Mouse (Mus musculus): ENCODE measurements at regions not wholly inside any gene's neighbourhood (a gene's known extent, or its start where the extent isn't known, plus 50 kb on each side); places are given as distances from the start of the nearest gene placed in this dataset.

DNA sequence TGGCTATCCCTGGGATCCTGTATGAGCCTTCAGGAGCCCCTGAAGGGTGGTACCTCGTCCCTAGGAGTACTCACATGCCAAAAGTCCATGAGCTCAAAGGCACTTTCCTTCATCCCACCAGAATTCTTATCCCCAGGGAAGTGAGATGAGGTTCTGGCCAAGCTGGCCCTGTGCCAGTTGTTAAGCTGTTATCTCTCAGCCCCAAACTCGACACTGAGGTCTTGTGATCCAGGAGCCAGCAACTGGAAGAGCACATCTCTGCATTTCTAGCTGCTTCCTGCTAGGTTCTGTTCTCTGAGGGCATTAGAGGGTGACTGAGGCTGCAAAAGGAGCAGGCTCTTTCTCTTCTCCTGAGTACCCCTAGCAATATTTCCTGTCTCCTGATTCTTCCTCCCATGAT lies 92.1 kb upstream of the Rbbp6 start:
- H3K9me3 ChIP-seq (replicated peaks; ENCODE audit: insufficient read depth, low read length) = no peaks in the 10 kb centered on the region
- no peak for DNase-seq (ENCODE audit: low read depth, low spot score)
- no peak for TF ChIP-seq USF1 (IDR thresholded peaks at IDR 0.05; ENCODE audit: low read depth, low read length)
- no peak for TF ChIP-seq TAL1 (IDR thresholded peaks at IDR 0.05; ENCODE audit: low read length)
- no peak for TF ChIP-seq CHD2 (IDR thresholded peaks at IDR 0.05; ENCODE audit: low read length)
- no peak for TF ChIP-seq MAZ (IDR thresholded peaks at IDR 0.05; ENCODE audit: low read depth, low read length)
- TF ChIP-seq POLR2AphosphoS5 (IDR thresholded peaks at IDR 0.05; ENCODE audit: borderline replicate concordance, low read depth, low read length) = no peak
- TF ChIP-seq CHD1 (IDR thresholded peaks at IDR 0.05; ENCODE audit: low read depth, low read length) = no peak
- no peak for TF ChIP-seq KAT2A (conservative IDR thresholded peaks at IDR 0.05; ENCODE audit: low read depth, low read length)
- no peak for TF ChIP-seq CTCF (IDR thresholded peaks at IDR 0.05 in 2 of 3, conservative IDR thresholded peaks at IDR 0.05 in 1 of 3; ENCODE audit: control insufficient read depth in 1 of 3, insufficient read depth in 1 of 3, low read depth in 2 of 3, low read length in 3 of 3, poor library complexity in 1 of 3, severe bottlenecking in 1 of 3)
- no peak for TF ChIP-seq ZMIZ1 (IDR thresholded peaks at IDR 0.05; ENCODE audit: low read depth, low read length)
- TF ChIP-seq GABPA (IDR thresholded peaks at IDR 0.05; ENCODE audit: low read depth, low read length) = no peak
- no peak for TF ChIP-seq UBTF (IDR thresholded peaks at IDR 0.05; ENCODE audit: borderline replicate concordance, insufficient read depth, low read depth, low read length)
- TF ChIP-seq NELFE (IDR thresholded peaks at IDR 0.05; ENCODE audit: low read depth, low read length) = no peak
- TF ChIP-seq ZC3H11A (IDR thresholded peaks at IDR 0.05; ENCODE audit: low read depth, low read length) = no peak

DNA sequence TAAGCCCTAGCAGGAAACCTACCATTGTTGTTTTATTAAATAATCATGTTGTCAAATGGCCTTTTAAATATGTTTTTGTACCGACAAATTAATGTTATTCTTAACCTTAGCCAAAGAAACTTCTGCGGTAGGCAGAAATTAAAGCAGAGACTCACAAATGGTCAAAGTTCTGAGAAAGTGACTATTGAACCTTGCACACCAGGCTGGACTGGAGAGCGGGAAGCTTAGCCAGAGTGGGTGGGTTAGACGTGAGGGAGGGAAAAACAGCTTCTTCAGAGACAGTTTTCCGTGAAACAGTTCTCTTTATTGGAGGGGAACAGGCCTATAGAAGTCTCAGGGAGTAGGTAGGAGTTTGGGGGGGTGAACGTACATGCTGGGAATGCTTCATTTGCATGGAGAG lies 89.2 kb upstream of the Rbbp6 start:
- no peaks in the 10 kb centered on the region for H3K79me2 ChIP-seq (ENCODE audit: control insufficient read depth, insufficient read depth, low read length, poor library complexity)
- TF ChIP-seq NRF1 (IDR thresholded peaks at IDR 0.05; ENCODE audit: insufficient read depth, low read depth, low read length, poor library complexity, severe bottlenecking) (no peak), TCF12 (IDR thresholded peaks at IDR 0.05; ENCODE audit: low read depth, low read length) (no peak), MAZ (IDR thresholded peaks at IDR 0.05; ENCODE audit: low read depth, low read length) (no peak), GABPA (IDR thresholded peaks at IDR 0.05; ENCODE audit: low read depth, low read length) (no peak), KAT2A (conservative IDR thresholded peaks at IDR 0.05; ENCODE audit: low read depth, low read length) (no peak), ETS1 (IDR thresholded peaks at IDR 0.05; ENCODE audit: low read depth, low read length) (no peak), CHD2 (IDR thresholded peaks at IDR 0.05; ENCODE audit: low read length) (no peak), TBP (IDR thresholded peaks at IDR 0.05; ENCODE audit: low read depth, low read length) (no peak)
- H3K9me3 ChIP-seq (replicated peaks; ENCODE audit: insufficient read depth, low read length) = no peaks in the 10 kb centered on the region
- H3K27ac ChIP-seq (ENCODE audit: control insufficient read depth, low read depth, low read length) = no peak overlapping the region
- no peak overlapping the region for H3K4me3 ChIP-seq (ENCODE audit: control insufficient read depth in 1 of 2, insufficient read depth in 1 of 2, low read depth in 2 of 2, low read length in 2 of 2)
- no peak overlapping the region for H3K9ac ChIP-seq (ENCODE audit: control insufficient read depth, low read depth, low read length, poor library complexity, severe bottlenecking)
- no peak for DNase-seq (ENCODE audit: low read depth, low spot score)
- no peaks in the 10 kb centered on the region for H3K4me1 ChIP-seq (ENCODE audit: control insufficient read depth in 1 of 2, insufficient read depth in 2 of 2, low read length in 2 of 2)
- H3K36me3 ChIP-seq (ENCODE audit: control insufficient read depth in 1 of 2, insufficient read depth in 2 of 2, low read length in 2 of 2) = no peaks in the 10 kb centered on the region
- H3K27me3 ChIP-seq (ENCODE audit: control insufficient read depth in 1 of 2, insufficient read depth in 2 of 2, low read length in 2 of 2) = no peaks in the 10 kb centered on the region

More for the DNA sequence above, 92.1 kb upstream of the Rbbp6 start:
- Histone ChIP-seq H3K36me3 (ENCODE audit: control insufficient read depth in 1 of 2, insufficient read depth in 2 of 2, low read length in 2 of 2) (no peaks in the 10 kb centered on the region), H3K4me3 (ENCODE audit: control insufficient read depth in 1 of 2, insufficient read depth in 1 of 2, low read depth in 2 of 2, low read length in 2 of 2) (no peak overlapping the region), H3K79me2 (ENCODE audit: control insufficient read depth, insufficient read depth, low read length, poor library complexity) (no peaks in the 10 kb centered on the region), H3K27me3 (ENCODE audit: control insufficient read depth in 1 of 2, insufficient read depth in 2 of 2, low read length in 2 of 2) (no peaks in the 10 kb centered on the region), H3K9ac (ENCODE audit: control insufficient read depth, low read depth, low read length, poor library complexity, severe bottlenecking) (no peak overlapping the region), H3K4me1 (ENCODE audit: control insufficient read depth in 1 of 2, insufficient read depth in 2 of 2, low read length in 2 of 2) (no peaks in the 10 kb centered on the region), H3K27ac (ENCODE audit: control insufficient read depth, low read depth, low read length) (no peak overlapping the region)
